Mouse (Mus musculus): ENCODE measurements around the gene Acly. TPM values are rescaled to one million over a fixed set of nuclear protein-coding genes. Genes with fewer than 3 reads are reported as not detected.

Acly gene
- total RNA-seq, 2 experiments from 2014 or later = 80.6 to 100 TPM

DNA sequence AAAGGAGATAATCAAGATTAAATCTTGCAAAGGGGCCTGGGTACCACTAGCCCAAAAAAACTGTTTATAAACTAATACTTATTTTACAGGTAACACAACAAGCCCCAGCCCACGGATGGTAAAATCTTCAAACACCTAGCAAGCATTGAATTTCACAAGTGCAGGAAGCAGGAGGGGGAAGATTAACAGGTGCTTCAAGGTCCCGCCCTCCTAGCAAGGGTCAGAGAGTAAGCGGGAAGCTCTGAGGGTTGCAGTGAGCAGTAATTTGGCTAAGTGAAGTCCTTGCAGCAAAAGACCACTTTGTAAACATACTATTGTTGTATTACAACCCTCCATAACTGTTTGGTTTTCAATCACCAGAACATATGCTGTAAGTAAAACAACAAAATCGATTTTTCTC is 70.6 kb downstream of the Acly start:
- no peak for ATAC-seq (ENCODE audit: poor library complexity, severe bottlenecking)

DNA sequence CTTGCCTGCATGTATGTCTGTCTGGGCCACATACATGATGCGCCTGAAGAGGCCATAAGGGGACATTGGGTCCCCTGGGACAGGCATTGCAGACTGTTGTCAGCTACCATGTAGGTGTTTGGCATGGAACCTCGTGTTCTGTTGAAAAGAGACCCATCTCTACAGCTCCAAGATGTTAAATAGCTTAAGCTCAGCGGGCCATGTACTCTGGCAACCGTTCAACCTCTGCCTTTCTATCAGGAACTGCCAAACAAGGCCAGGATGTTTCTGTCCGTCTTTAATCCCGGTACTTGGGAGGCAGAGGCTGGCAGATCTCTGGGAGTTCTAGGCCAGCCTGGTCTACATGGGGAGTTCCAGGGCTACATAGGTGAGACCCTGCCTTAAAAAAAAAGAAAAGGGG is 85.2 kb downstream of the Acly start:
- ATAC-seq (ENCODE audit: poor library complexity, severe bottlenecking) = no peak

DNA sequence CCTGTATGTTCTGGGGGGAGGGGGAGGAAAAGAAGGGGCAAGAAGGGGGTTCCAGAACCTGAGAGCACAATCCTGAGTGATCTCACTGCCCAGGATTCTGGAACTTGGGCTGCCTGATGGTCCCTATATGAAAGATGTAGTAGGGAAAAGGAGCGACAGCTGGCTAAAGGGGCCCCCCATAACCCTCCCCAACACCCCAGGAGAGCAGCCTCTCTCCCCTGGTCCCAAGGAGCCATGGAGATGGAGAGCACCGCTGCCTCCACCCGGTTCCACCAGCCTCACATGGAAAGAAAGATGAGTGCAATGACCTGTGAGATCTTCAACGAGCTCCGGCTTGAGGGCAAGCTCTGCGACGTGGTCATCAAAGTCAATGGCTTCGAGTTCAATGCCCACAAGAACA is 86.0 kb downstream of the Acly start, which contains the start of the genes Nt5c3b and Klhl10:
Gene Nt5c3b, minus strand, starts transcription at position 12 of the 400 bp plus-strand sequence.
Gene Klhl10, plus strand, starts transcription at position 121 of the 400 bp plus-strand sequence.
- no peak for ATAC-seq (ENCODE audit: poor library complexity, severe bottlenecking)

DNA sequence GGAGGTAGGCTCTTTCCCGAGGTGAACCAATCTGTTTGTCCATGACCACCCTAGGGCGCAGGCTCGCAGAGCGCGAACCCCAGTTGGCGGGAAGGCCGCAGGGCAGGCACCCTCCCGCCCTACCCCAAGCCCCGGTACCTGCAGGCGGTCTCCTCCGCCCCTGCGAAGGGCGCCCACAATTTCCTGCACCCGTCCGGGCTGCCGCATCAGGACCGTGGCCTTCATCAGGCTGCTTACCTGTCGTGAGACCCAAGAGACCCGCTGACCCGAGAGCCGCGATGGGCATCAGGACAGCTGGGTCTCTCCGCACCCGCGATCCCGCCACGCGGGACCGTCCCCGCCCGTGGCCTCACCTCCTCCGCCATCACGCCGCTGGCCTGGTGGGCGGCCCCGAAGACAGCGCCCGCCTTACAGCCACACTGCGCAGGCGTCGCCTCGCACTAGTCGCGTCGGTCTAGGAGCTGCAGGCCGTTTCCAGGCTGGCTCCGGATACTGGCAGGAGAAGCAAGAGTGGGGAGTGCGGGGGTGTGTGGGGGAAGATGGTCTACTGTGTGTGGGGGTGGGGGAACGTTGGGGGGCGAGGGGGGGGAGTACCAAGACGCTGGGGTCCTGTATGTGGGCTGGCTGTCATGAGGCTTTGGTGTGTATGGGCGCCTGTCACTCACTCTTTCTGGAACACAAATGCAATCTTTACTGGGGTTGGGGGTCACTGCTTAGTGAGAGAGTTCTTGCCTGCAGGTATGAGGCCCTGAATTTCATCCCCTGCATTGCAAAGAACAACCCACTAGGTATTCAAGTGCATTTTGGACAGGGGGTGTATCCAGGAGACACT is 86.9 kb downstream of the Acly start:
- peak; percentile 99 for ATAC-seq (ENCODE audit: poor library complexity, severe bottlenecking)

DNA sequence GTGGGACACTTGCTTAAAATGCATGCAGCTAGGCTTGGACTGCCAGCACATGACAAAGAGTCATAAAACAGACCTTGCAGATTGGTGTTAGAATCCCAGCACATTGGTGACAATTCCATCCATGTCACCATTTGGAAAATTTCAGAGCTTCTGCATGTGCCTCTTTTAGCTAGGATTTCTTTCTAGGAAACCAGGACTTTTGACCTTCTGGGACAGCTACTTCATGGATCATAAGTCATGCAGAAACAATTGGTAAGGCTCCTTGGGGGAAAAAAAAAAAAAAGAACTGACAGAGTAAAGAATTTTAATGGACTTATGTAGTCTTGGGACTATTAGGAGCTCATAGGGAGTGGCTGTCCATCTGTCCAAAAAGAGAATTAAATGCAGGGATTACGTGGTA is 89.9 kb downstream of the Acly start:
- no peak for ATAC-seq (ENCODE audit: poor library complexity, severe bottlenecking)

DNA sequence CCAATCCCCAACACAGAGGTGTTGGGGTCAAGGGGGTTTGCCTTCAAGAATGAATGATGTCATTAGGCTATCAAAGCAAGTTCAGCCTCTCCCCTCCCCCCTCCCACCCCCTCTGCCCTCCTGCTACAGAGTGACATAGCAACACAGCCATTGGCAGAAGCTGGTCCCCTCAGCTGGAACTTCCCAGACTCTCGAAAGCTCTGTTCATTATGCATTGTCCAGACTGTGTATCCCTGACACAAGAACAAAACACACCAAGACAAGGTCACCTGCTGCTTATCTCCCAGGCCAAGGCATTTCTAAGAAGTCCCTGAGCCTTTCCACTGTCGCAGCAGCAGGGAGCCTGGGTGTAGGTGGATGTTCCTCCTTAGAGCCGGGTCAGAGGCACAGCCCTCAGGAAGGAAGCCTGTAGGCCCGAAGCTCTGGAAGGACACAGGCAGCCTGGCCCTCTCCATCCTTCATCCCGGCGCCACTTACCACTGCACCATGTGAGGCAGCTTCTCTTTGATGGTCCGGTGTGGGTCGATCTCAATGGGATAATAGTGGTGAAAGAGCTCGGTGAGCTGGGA is 92.0 kb downstream of the Acly start:
- no peak for ATAC-seq (ENCODE audit: poor library complexity, severe bottlenecking)

DNA sequence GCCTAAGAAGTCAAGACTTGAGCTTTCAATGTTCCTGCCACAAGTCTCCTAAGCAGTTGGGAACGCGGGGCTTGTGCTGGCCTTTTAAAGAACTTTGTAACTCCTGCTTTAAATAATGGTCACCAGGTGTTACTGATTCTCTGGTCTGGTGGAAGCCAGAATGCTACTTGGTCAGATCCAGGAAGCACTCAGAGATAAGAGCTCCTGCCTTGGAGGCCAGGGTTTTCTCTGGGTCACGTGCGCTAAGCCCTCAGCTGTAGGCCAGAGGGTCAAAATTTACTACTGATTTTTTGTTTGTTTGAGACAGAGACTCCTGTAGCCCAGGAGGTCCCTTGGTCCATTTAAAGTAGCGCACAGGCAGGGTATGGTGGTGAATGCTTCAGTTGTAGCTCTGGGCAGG is 95.8 kb downstream of the Acly start:
- no peak for ATAC-seq (ENCODE audit: poor library complexity, severe bottlenecking)

DNA sequence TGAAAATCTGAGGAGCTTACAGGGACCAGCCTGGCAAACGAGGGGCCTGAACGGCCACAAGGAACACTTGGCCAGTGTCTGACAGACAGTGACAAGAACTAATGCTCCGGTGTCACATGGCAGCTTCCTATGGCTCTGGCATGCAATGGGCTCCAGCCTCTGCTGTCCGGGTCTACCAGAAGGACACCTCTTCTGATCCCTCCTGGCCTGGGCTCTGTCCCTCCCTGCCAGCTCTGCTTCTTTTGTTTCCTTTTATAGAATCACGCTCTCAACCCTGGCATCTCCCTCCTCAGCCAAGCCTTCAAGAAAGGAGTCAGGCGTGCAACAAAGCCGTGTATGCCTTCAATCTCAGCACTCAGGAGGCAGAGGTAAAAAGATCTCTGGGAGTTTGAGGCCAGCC is 97.7 kb downstream of the Acly start:
- no peak for ATAC-seq (ENCODE audit: poor library complexity, severe bottlenecking)

DNA sequence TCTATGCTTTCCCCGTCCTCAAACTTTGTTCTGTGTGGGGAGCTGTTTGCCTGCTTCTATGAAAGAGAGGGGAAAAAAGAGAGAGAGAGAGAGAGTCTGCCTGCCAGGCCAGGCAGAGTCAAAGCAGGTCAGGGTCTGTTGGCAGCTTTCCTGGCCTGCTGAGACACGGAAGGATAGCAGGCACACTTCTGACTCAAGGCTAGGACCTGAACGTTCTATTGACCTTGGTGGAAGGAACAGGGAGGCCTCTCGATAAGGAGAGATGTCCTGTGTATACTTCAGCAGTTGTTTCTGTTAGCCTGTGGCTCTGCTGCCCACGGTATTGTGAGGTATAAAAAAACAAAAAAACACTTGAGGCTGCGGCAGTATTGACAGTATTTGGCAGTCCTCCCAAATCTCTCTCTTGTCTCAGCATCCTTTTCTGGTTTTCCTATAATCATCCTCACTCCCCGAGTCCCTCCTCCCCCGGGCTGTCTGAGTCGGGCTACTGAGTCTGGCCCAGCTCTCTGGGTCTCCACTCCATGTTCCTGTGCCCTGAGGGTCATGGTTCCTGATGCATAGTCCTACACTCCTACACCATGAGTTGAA is 99.1 kb downstream of the Acly start:
- ATAC-seq (ENCODE audit: poor library complexity, severe bottlenecking) = no peak

DNA sequence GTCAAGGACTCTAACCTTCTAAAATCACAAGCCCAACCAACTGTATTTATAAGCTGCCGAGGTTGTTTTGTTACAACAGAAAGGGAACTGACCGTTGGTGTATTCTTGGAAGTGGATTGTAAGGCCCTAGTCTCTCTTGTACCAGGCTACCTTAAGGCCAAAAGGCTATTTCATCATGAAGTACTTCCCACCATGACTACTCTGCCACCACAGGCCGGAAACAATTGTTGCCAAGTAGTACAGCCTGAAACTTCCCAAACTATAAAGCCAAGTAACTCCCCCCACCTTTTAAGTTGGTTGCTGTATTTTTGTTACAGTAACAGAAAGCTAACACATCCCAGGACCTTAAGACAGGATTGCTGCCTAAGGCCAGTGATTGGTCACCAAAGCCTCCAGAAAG is 101.0 kb downstream of the Acly start:
- ATAC-seq (ENCODE audit: poor library complexity, severe bottlenecking) = peak; percentile 50

Other genes starting within 250 kb of the Acly start
- 1,372 and 1,486 TPM in 2 replicates for gene Eif1, start 208.1 kb downstream of the Acly start, total RNA-seq (2015)
- gene Eif1, start 208.1 kb downstream of the Acly start, total RNA-seq (2017) = 248 and 320 TPM in 2 replicates
- gene Gast, start 193.6 kb downstream of the Acly start, total RNA-seq (2015) = not detected in 2 replicates
- not detected in 2 replicates for gene Gast, start 193.6 kb downstream of the Acly start, total RNA-seq (2017)
- gene Hap1, start 171.9 kb downstream of the Acly start, total RNA-seq (2015) = not detected in 2 replicates
- not detected in 2 replicates for gene Hap1, start 171.9 kb downstream of the Acly start, total RNA-seq (2017)
- gene Jup, start 130.2 kb downstream of the Acly start, total RNA-seq (2015) = 3.5 and 3.9 TPM in 2 replicates
- gene Jup, start 130.2 kb downstream of the Acly start, total RNA-seq (2017) = 1.5 and 5.1 TPM in 2 replicates
- not detected in 2 replicates for gene P3h4, start 113.2 kb downstream of the Acly start, total RNA-seq (2015)
- gene P3h4, start 113.2 kb downstream of the Acly start, total RNA-seq (2017) = 0.08 TPM in 1 of 2 replicates, not detected in the other
- 0.09 TPM in 1 of 2 replicates, not detected in the other for gene Fkbp10, start 112.3 kb downstream of the Acly start, total RNA-seq (2015)
- gene Fkbp10, start 112.3 kb downstream of the Acly start, total RNA-seq (2017) = not detected in 2 replicates
- gene Nt5c3b, start 86.2 kb downstream of the Acly start, total RNA-seq (2015) = 8.8 and 9.8 TPM in 2 replicates
- gene Nt5c3b, start 86.2 kb downstream of the Acly start, total RNA-seq (2017) = 7.3 and 9.6 TPM in 2 replicates
- not detected in 2 replicates for gene Klhl10, start 86.1 kb downstream of the Acly start, total RNA-seq (2015)
- not detected in 2 replicates for gene Klhl10, start 86.1 kb downstream of the Acly start, total RNA-seq (2017)
- 5.9 and 8.1 TPM in 2 replicates for gene Klhl11, start 55.3 kb downstream of the Acly start, total RNA-seq (2015)
- gene Klhl11, start 55.3 kb downstream of the Acly start, total RNA-seq (2017) = 14.5 and 14.8 TPM in 2 replicates
- 0.16 and 0.96 TPM in 2 replicates for gene Ttc25, start 17.6 kb upstream of the Acly start, total RNA-seq (2015)
- gene Ttc25, start 17.6 kb upstream of the Acly start, total RNA-seq (2017) = not detected in 2 replicates
- gene Cnp, start 46.9 kb upstream of the Acly start, total RNA-seq (2015) = 9.5 and 11.3 TPM in 2 replicates
- gene Cnp, start 46.9 kb upstream of the Acly start, total RNA-seq (2017) = 22.2 and 23.9 TPM in 2 replicates
- 47.7 and 52.7 TPM in 2 replicates for gene Nkiras2, start 91.2 kb upstream of the Acly start, total RNA-seq (2015)
- 36.0 and 45.5 TPM in 2 replicates for gene Nkiras2, start 91.2 kb upstream of the Acly start, total RNA-seq (2017)
- 98.1 and 124 TPM in 2 replicates for gene Dnajc7, start 92.2 kb upstream of the Acly start, total RNA-seq (2015)
- 145 and 172 TPM in 2 replicates for gene Dnajc7, start 92.2 kb upstream of the Acly start, total RNA-seq (2017)
- not detected in 2 replicates for gene Zfp385c, start 164.5 kb upstream of the Acly start, total RNA-seq (2015)
- gene Zfp385c, start 164.5 kb upstream of the Acly start, total RNA-seq (2017) = not detected in 2 replicates
- 23.7 and 24.9 TPM in 2 replicates for gene Dhx58, start 176.3 kb upstream of the Acly start, total RNA-seq (2015)
- gene Dhx58, start 176.3 kb upstream of the Acly start, total RNA-seq (2017) = 36.9 and 50.9 TPM in 2 replicates
- 11.0 and 11.5 TPM in 2 replicates for gene Kat2a, start 184.5 kb upstream of the Acly start, total RNA-seq (2015)
- gene Kat2a, start 184.5 kb upstream of the Acly start, total RNA-seq (2017) = 8.7 and 9.0 TPM in 2 replicates
- not detected in 2 replicates for gene Hspb9, start 185.8 kb upstream of the Acly start, total RNA-seq (2015)
- gene Hspb9, start 185.8 kb upstream of the Acly start, total RNA-seq (2017) = 0.65 TPM in 1 of 2 replicates, not detected in the other
- 167 and 170 TPM in 2 replicates for gene Rab5c, start 210.2 kb upstream of the Acly start, total RNA-seq (2015)
- gene Rab5c, start 210.2 kb upstream of the Acly start, total RNA-seq (2017) = 136 and 142 TPM in 2 replicates
- gene Kcnh4, start 231.9 kb upstream of the Acly start, total RNA-seq (2015) = not detected in 2 replicates
- gene Kcnh4, start 231.9 kb upstream of the Acly start, total RNA-seq (2017) = not detected in 2 replicates
- gene Hcrt, start 234.9 kb upstream of the Acly start, total RNA-seq (2015) = not detected in 2 replicates
- not detected in 2 replicates for gene Hcrt, start 234.9 kb upstream of the Acly start, total RNA-seq (2017)
- 4.6 and 5.6 TPM in 2 replicates for gene Ghdc, start 243.0 kb upstream of the Acly start, total RNA-seq (2015)
- 4.6 and 6.6 TPM in 2 replicates for gene Ghdc, start 243.0 kb upstream of the Acly start, total RNA-seq (2017)

Measured in megakaryocyte, adult 5-6 weeks (primary cell).